Mouse (Mus musculus) limb, embryonic 14.5 days (tissue): Measurements from ENCODE around the gene Tcea3. TPM values are rescaled to one million over a fixed set of nuclear protein-coding genes. Genes with fewer than 3 reads are reported as not detected.
A peak's percentile ranks its signal among the peaks of the same experiment; 100 is the strongest.

Source experiments
- ATAC-seq: fragments of 200-750 bp; cut with Nextera tagmentation; 2 replicates; pipeline ENCODE4 v1.8.0; 2017; ENCODE audit warnings: low read depth, moderate number of reproducible peaks, moderate TSS enrichment; ENCODE audit not compliant: low FRiP score
- DNase-seq: peaks from one replicate; pipeline ENCODE4 v3.0.0-alpha.2; 2015; ENCODE audit warnings: low spot score
- H3K27ac ChIP-seq: fragments of 300-500 bp; sonication (generic); replicated peaks from 2 replicates; pipeline ENCODE4 v1.5.1; 2014; ENCODE audit warnings: low read depth, mild to moderate bottlenecking, low read length, moderate library complexity, mixed read lengths
- H3K27me3 ChIP-seq: fragments of 300-500 bp; sonication (generic); 2 replicates; pipeline ENCODE4 v1.6.1; 2014; ENCODE audit warnings: low read length, mixed read lengths; ENCODE audit not compliant: control insufficient read depth, insufficient read depth
- H3K36me3 ChIP-seq: fragments of 300-500 bp; sonication (generic); 2 replicates; pipeline ENCODE4 v1.6.1; 2014; ENCODE audit warnings: mild to moderate bottlenecking, low read length, moderate library complexity, mixed read lengths; ENCODE audit not compliant: control insufficient read depth, insufficient read depth
- H3K4me1 ChIP-seq: fragments of 300-500 bp; sonication (generic); 2 replicates; pipeline ENCODE4 v1.6.1; 2014; ENCODE audit warnings: antibody characterized with exemption, low read length, mixed read lengths; ENCODE audit not compliant: control insufficient read depth, insufficient read depth
- H3K4me2 ChIP-seq: fragments of 300-500 bp; sonication (generic); replicated peaks from 2 replicates; pipeline ENCODE4 v1.6.1; 2014; ENCODE audit warnings: low read depth, mild to moderate bottlenecking, low read length, moderate library complexity; ENCODE audit not compliant: severe bottlenecking
- H3K4me3 ChIP-seq: fragments of 300-500 bp; sonication (generic); replicated peaks from 2 replicates; pipeline ENCODE4 v1.5.1; 2014; ENCODE audit warnings: low read length
- H3K9ac ChIP-seq: fragments of 300-500 bp; sonication (generic); 2 replicates; pipeline ENCODE4 v1.6.1; 2014; ENCODE audit warnings: mild to moderate bottlenecking, low read depth, low read length, moderate library complexity; ENCODE audit not compliant: severe bottlenecking
- H3K9me3 ChIP-seq: fragments of 300-500 bp; sonication (generic); 2 replicates; pipeline ENCODE4 v1.6.1; 2016; ENCODE audit warnings: low read length; ENCODE audit not compliant: control insufficient read depth
- POLR2A ChIP-seq: fragments of 200-500 bp; IDR thresholded peaks from 2 replicates; pipeline ENCODE4 v1.8.0; 2012; ENCODE audit warnings: inconsistent platforms, mild to moderate bottlenecking, moderate library complexity, borderline replicate concordance; ENCODE audit not compliant: insufficient read depth, insufficient read length; ENCODE audit errors: extremely low read depth
- WGBS: fragments of 180-500 bp; shearing (Covaris S2); extraction: QIAGEN DNeasy Blood & Tissue Kit; methylation state at CpG from one replicate; pipeline ENCODE4 v1.1.7; 2014; 5-methylcytosine and 5-hydroxymethylcytosine counted together
- polyA plus RNA-seq, 2 experiments: library from polyadenylated mRNA; depleted of rRNA in 1 of 2; stranded (reverse) in 1 of 2; unstranded in 1 of 2; fragments of >200 nt; fragmentation: Nextera tagmentation in 1 of 2; extraction: Ambion mirVana in 1 of 2; gene quantifications; 2 replicates each; pipeline versions ENCODE4 v1.2.1 to v1.2.3; 2012 to 2014

The Tcea3 gene
- polyA plus RNA-seq, 2 experiments, result 8.0 to 20.6 TPM

DNA sequence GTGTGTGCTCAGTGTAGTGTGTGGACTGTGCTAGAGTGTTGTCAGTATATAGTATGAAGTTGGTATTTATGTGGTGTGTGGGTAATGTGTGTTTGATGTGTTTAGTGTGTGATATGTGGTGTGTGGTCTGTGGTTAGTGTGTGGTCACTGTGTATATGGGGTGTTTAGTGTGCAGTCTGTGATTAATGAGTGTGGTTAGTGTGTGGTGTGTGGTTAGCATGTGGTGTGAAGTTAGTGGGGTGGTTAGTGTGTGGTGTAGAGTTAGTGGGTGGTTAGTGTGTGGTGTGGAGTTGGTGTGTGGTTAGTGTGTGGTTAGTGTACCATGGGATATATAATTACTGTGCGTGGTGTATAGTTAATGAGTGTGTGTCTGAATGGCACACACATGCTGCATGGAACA lies 21.4 kb downstream of the Tcea3 start:
- Histone ChIP-seq H3K36me3 (no peaks in the 10 kb centered on the region; the same call in 1 of the 2 replicates), H3K9me3 (peaks cover 10% of the 10 kb centered on the region), H3K4me1 (no peaks in the 10 kb centered on the region), H3K27ac (no peak overlapping the region), H3K9ac (no peak overlapping the region), H3K4me3 (no peak overlapping the region), H3K27me3 (no peaks in the 10 kb centered on the region; the same call in 1 of the 2 replicates), H3K4me2 (no peak overlapping the region)
- DNase-seq (no peak), ATAC-seq (peak; percentile 41; the same call in 1 of the 2 replicates)
- no peak for TF ChIP-seq POLR2A
- 81% methylated on average over 1 of the region's 1 CpGs for WGBS

DNA sequence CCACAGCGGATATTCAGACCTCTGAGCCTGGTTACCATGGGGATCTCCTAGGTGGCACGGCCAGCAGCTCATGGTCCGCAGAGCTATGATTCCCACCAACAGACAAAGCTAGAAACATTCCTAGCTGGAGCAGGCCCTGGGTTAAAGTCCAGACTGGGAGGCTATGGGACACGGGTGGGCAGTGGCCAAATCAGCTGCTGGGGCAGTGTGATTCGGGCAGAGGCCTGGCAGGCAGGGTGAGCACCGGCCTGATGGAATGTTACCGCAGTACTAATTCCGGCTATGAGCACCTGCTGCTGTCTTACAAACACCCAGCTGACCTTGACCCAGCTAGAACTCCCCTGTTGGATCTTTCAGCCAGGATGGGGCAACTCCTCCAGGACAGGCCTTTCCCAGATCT lies 23.1 kb downstream of the Tcea3 start:
- DNase-seq, result no peak
- Histone ChIP-seq H3K36me3 (no peaks in the 10 kb centered on the region; the same call in 1 of the 2 replicates), H3K4me1 (no peaks in the 10 kb centered on the region), H3K4me2 (no peak overlapping the region), H3K4me3 (no peak overlapping the region), H3K27ac (no peak overlapping the region), H3K9me3 (peaks cover 10% of the 10 kb centered on the region), H3K9ac (no peak overlapping the region), H3K27me3 (no peaks in the 10 kb centered on the region; the same call in 1 of the 2 replicates)
- ATAC-seq, result no peak
- no peak for TF ChIP-seq POLR2A
- 90% methylated on average over 8 of the region's 8 CpGs for WGBS

DNA sequence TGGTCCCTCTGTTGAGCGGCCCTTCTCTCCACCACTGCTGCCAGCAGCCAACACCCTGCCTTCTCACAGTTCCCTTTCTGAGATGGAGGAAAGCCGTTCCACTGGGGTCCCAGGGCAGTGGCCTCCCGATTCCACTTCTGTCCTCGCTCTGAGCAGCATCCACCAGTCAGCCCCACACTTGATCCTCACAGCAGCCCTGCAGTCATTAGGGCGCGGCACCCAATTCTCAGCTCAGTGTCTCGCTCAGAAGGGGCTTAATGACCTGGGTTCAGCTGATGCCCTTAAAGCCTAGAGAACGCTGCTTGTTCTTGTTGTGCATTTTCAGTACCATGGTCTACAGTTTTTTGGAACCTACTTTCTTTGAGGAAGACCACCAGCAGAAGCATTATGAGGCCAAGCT lies 33.6 kb downstream of the Tcea3 start:
- Histone ChIP-seq H3K4me2 (no peak overlapping the region), H3K27ac (no peak overlapping the region), H3K4me1 (peaks cover 18% of the 10 kb centered on the region), H3K36me3 (no peaks in the 10 kb centered on the region), H3K4me3 (no peak overlapping the region), H3K27me3 (no peaks in the 10 kb centered on the region), H3K9me3 (no peaks in the 10 kb centered on the region), H3K9ac (no peak overlapping the region)
- DNase-seq, result no peak
- TF ChIP-seq POLR2A, result no peak
- no peak for ATAC-seq
- 61% methylated on average over 8 of the region's 8 CpGs for WGBS

- Histone ChIP-seq H3K4me3 (no peak overlapping the region), H3K9ac (no peak overlapping the region), H3K27me3 (no peaks in the 10 kb centered on the region), H3K4me2 (no peak overlapping the region), H3K9me3 (no peaks in the 10 kb centered on the region), H3K4me1 (peaks cover 19% of the 10 kb centered on the region), H3K36me3 (no peaks in the 10 kb centered on the region), H3K27ac (no peak overlapping the region)
- WGBS, result 41% methylated on average over 9 of the region's 9 CpGs
- DNase-seq (no peak), ATAC-seq (no peak)
- no peak for TF ChIP-seq POLR2A
These were observed 34.1 kb downstream of the Tcea3 start for GRCm38 (mm10) chr4:136281611-136282010.

GRCm38 (mm10) chr4:136282621-136283480 lies 35.3 kb downstream of the Tcea3 start:
- ATAC-seq, result no peak
- peaks cover 26% of the 10 kb centered on the region for H3K4me1 ChIP-seq
- H3K27ac ChIP-seq, result peak overlapping the region; percentile 85; the same call in 1 of the 2 replicates
- no peaks in the 10 kb centered on the region for H3K27me3 ChIP-seq
- peak; percentile 19 for DNase-seq
- no peak for TF ChIP-seq POLR2A
- H3K4me3 ChIP-seq, result no peak overlapping the region
- H3K4me2 ChIP-seq, result no peak overlapping the region
- no peak overlapping the region; the same call in 1 of the 2 replicates for H3K9ac ChIP-seq
- peaks cover 10% of the 10 kb centered on the region for H3K36me3 ChIP-seq
- H3K9me3 ChIP-seq, result no peaks in the 10 kb centered on the region
- WGBS, result 48% methylated on average over 10 of the region's 10 CpGs
